Mouse (Mus musculus) cerebellum, postnatal 4 days (tissue): ENCODE data around the gene Wdr17.

Experiments
- DNase-seq, 2 experiments: peaks; one replicate each; pipeline ENCODE4 v3.0.0; 2022; ENCODE audit warnings: low spot score in 2 of 2, mixed read lengths in 1 of 2

Wdr17 gene

GRCm38 (mm10) chr8:54600671-54601251, 286.2 kb downstream of the Wdr17 start, which contains the start of gene Spata4:
Spata4 (plus strand) TSS chr8:54600781.
- peak in 1 of 2 experiments; percentile 42 for DNase-seq

DNA sequence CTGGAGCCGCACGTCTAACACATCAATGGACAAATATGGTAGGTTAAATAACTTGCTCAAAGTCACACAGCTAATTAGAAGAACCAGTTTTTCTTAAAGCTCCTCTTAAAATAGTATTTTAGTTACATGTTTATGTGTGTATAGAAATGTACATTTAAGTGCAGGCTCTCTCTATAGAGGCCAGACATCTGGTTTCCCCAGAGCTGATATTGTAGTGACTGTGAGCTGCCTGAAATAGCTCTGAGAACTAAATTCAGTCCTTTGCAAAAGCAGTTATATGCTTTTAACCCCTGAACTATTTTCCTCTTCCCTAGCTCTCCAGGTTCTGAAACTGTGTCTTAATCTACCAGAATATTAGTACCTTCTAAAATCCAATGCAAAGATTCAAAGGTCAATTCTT, 289.6 kb downstream of the Wdr17 start:
- DNase-seq, result no peak

- no peak for DNase-seq
Measured at GRCm38 (mm10) chr8:54596940-54597339, 290.0 kb downstream of the Wdr17 start.

GRCm38 (mm10) chr8:54596051-54596450, 290.9 kb downstream of the Wdr17 start:
- no peak for DNase-seq

DNA sequence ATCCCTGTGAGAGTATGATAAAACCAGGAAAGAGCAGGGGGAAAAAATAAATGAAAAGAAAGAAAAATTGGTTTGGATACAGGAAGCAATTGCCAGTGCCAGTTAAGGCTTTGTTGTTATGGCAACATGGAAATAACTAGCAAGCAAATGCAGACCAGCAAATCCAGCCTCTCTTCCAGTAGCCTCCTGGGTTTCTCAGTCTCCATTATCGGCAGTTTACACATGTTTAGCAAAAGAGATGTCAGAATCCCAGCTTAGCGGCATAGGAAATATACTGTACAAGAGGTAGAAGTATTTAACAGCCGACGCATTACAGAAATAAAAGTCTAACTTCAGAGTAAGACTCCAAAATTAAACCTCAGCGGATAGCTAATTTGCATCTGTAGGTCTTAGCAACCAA, 292.4 kb downstream of the Wdr17 start:
- DNase-seq, result no peak

GRCm38 (mm10) chr8:54582886-54583285, 304.1 kb downstream of the Wdr17 start:
- no peak for DNase-seq

- DNase-seq, result no peak
Measured at GRCm38 (mm10) chr8:54581436-54581835, 305.5 kb downstream of the Wdr17 start.
